Mouse (Mus musculus) intestine, embryonic 15.5 days (tissue): Measurements from ENCODE around the gene Lats2. TPM values are rescaled to one million over a fixed set of nuclear protein-coding genes. Genes with fewer than 3 reads are reported as not detected.

Source experiments
- ATAC-seq: fragments of 200-750 bp; cut with Nextera tagmentation; 2 replicates; pipeline ENCODE4 v1.8.0; 2017; ENCODE audit warnings: moderate TSS enrichment, moderate library complexity
- H3K27ac ChIP-seq: fragments of 300-500 bp; sonication (generic); 2 replicates; pipeline ENCODE4 v1.5.1; 2015; ENCODE audit warnings: mild to moderate bottlenecking, inconsistent platforms
- H3K27me3 ChIP-seq: fragments of 300-500 bp; sonication (generic); replicated peaks from 2 replicates; pipeline ENCODE4 v1.6.1; 2015; ENCODE audit warnings: inconsistent platforms
- H3K36me3 ChIP-seq: fragments of 300-500 bp; sonication (generic); 2 replicates; pipeline ENCODE4 v1.6.1; 2015; ENCODE audit warnings: inconsistent platforms
- H3K4me1 ChIP-seq: fragments of 300-500 bp; sonication (generic); replicated peaks from 2 replicates; pipeline ENCODE4 v1.6.1; 2015; ENCODE audit warnings: inconsistent platforms
- H3K4me2 ChIP-seq: fragments of 300-500 bp; sonication (generic); replicated peaks from 2 replicates; pipeline ENCODE4 v1.6.1; 2015; ENCODE audit warnings: mild to moderate bottlenecking, inconsistent platforms
- H3K4me3 ChIP-seq: fragments of 300-500 bp; sonication (generic); replicated peaks from 2 replicates; pipeline ENCODE4 v1.5.1; 2015; ENCODE audit warnings: inconsistent platforms
- H3K9ac ChIP-seq: fragments of 300-500 bp; sonication (generic); 2 replicates; pipeline ENCODE4 v1.6.1; 2015; ENCODE audit warnings: inconsistent platforms
- H3K9me3 ChIP-seq: fragments of 300-500 bp; sonication (generic); 2 replicates; pipeline ENCODE4 v1.6.1; 2016; ENCODE audit warnings: inconsistent platforms
- WGBS: fragments of 180-500 bp; shearing (Covaris S2); methylation state at CpG from one replicate; pipeline ENCODE4 v1.1.7; 2015; 5-methylcytosine and 5-hydroxymethylcytosine counted together
- polyA plus RNA-seq: library from polyadenylated mRNA; unstranded; fragments of >200 nt; fragmentation: Nextera tagmentation; extraction: Ambion mirVana; gene quantifications from 2 replicates; pipeline ENCODE4 v1.2.1, GENCODE M21; 2015

Gene Lats2
- polyA plus RNA-seq, 1 experiment from 2014 or later = 16.9 TPM

GRCm38 (mm10) chr14:57687441-57687840 is 70.7 kb downstream of the Lats2 start:
- Histone ChIP-seq H3K4me1 (no peaks in the 10 kb centered on the region), H3K27me3 (no peaks in the 10 kb centered on the region), H3K27ac (no peak overlapping the region), H3K36me3 (peaks cover 13% of the 10 kb centered on the region; the same call in 1 of the 2 replicates), H3K4me2 (no peak overlapping the region), H3K4me3 (no peak overlapping the region), H3K9me3 (no peaks in the 10 kb centered on the region), H3K9ac (no peak overlapping the region)
- ATAC-seq = no peak
- 82% methylated on average over 5 of the region's 5 CpGs for WGBS

GRCm38 (mm10) chr14:57686647-57687046 is 71.5 kb downstream of the Lats2 start:
- no peak for ATAC-seq
- no peak overlapping the region for H3K4me2 ChIP-seq
- no peaks in the 10 kb centered on the region for H3K4me1 ChIP-seq
- H3K9me3 ChIP-seq = no peaks in the 10 kb centered on the region
- peaks cover 9% of the 10 kb centered on the region; the same call in 1 of the 2 replicates for H3K36me3 ChIP-seq
- 64% methylated on average over 6 of the region's 6 CpGs for WGBS
- H3K27me3 ChIP-seq = no peaks in the 10 kb centered on the region
- H3K27ac ChIP-seq = no peak overlapping the region
- H3K9ac ChIP-seq = no peak overlapping the region
- H3K4me3 ChIP-seq = no peak overlapping the region

GRCm38 (mm10) chr14:57684579-57684978 is 73.6 kb downstream of the Lats2 start:
- no peaks in the 10 kb centered on the region for H3K36me3 ChIP-seq

GRCm38 (mm10) chr14:57682751-57683150 is 75.4 kb downstream of the Lats2 start:
- ATAC-seq = no peak

More at GRCm38 (mm10) chr14:57684579-57684978, 73.6 kb downstream of the Lats2 start:
- no peak overlapping the region for H3K4me3 ChIP-seq
- no peak overlapping the region for H3K27ac ChIP-seq
- 2% methylated on average over 1 of the region's 1 CpGs for WGBS
- H3K27me3 ChIP-seq = no peaks in the 10 kb centered on the region
- no peaks in the 10 kb centered on the region for H3K9me3 ChIP-seq
- no peak overlapping the region for H3K4me2 ChIP-seq
- no peak overlapping the region for H3K9ac ChIP-seq
- no peak for ATAC-seq
- no peaks in the 10 kb centered on the region for H3K4me1 ChIP-seq

GRCm38 (mm10) chr14:57679958-57680535 is 78.1 kb downstream of the Lats2 start:
- WGBS = 38% methylated on average over 5 of the region's 5 CpGs
- no peaks in the 10 kb centered on the region for H3K27me3 ChIP-seq
- H3K4me3 ChIP-seq = no peak overlapping the region
- H3K9me3 ChIP-seq = no peaks in the 10 kb centered on the region
- peak; percentile 73 for ATAC-seq
- H3K36me3 ChIP-seq = no peaks in the 10 kb centered on the region
- H3K4me2 ChIP-seq = no peak overlapping the region
- no peak overlapping the region for H3K9ac ChIP-seq
- no peaks in the 10 kb centered on the region for H3K4me1 ChIP-seq
- H3K27ac ChIP-seq = no peak overlapping the region

More at GRCm38 (mm10) chr14:57682751-57683150, 75.4 kb downstream of the Lats2 start:
- 84% methylated on average over 4 of the region's 4 CpGs for WGBS
- H3K9ac ChIP-seq = no peak overlapping the region
- H3K27ac ChIP-seq = no peak overlapping the region
- no peaks in the 10 kb centered on the region for H3K36me3 ChIP-seq
- no peaks in the 10 kb centered on the region for H3K9me3 ChIP-seq
- no peak overlapping the region for H3K4me2 ChIP-seq
- no peaks in the 10 kb centered on the region for H3K27me3 ChIP-seq
- H3K4me3 ChIP-seq = no peak overlapping the region
- no peaks in the 10 kb centered on the region for H3K4me1 ChIP-seq

- Histone ChIP-seq H3K27me3 (no peaks in the 10 kb centered on the region), H3K27ac (no peak overlapping the region), H3K4me2 (no peak overlapping the region), H3K9ac (no peak overlapping the region), H3K4me3 (no peak overlapping the region), H3K9me3 (no peaks in the 10 kb centered on the region), H3K4me1 (no peaks in the 10 kb centered on the region), H3K36me3 (no peaks in the 10 kb centered on the region)
- 17% methylated on average over 1 of the region's 1 CpGs for WGBS
- no peak for ATAC-seq
Measured at GRCm38 (mm10) chr14:57679523-57679922, 78.7 kb downstream of the Lats2 start.

- no peak overlapping the region for H3K27ac ChIP-seq
- H3K4me1 ChIP-seq = no peaks in the 10 kb centered on the region
- H3K9ac ChIP-seq = no peak overlapping the region
- no peaks in the 10 kb centered on the region for H3K9me3 ChIP-seq
- ATAC-seq = no peak
- WGBS = 44% methylated on average over 2 of the region's 2 CpGs
- no peak overlapping the region for H3K4me3 ChIP-seq
- no peaks in the 10 kb centered on the region for H3K36me3 ChIP-seq
- H3K27me3 ChIP-seq = no peaks in the 10 kb centered on the region
- H3K4me2 ChIP-seq = no peak overlapping the region
Measured at GRCm38 (mm10) chr14:57675481-57675880, 82.7 kb downstream of the Lats2 start.

GRCm38 (mm10) chr14:57665628-57665950 is 92.6 kb downstream of the Lats2 start:
- Histone ChIP-seq H3K9ac (peak overlapping the region; percentile 90), H3K4me1 (0 out of 2 replicates have a peak, but pooled peaks cover 3% of the 10 kb centered on the region), H3K9me3 (no peaks in the 10 kb centered on the region), H3K36me3 (no peaks in the 10 kb centered on the region), H3K27ac (peak overlapping the region; percentile 92), H3K4me3 (peak overlapping the region; percentile 74), H3K4me2 (peak overlapping the region; percentile 73), H3K27me3 (no peaks in the 10 kb centered on the region)
- WGBS = 10% methylated on average over 10 of the region's 10 CpGs
- ATAC-seq = no peak

- under 1% methylated on average over 80 of the region's 80 CpGs for WGBS
- ATAC-seq = peak; percentile 98
- H3K36me3 ChIP-seq = no peaks in the 10 kb centered on the region
- H3K9me3 ChIP-seq = no peaks in the 10 kb centered on the region
- H3K9ac ChIP-seq = peak within 1 kb of the TSS; percentile 90
- peak within 1 kb of the TSS; percentile 74 for H3K4me3 ChIP-seq
- no peaks in the 10 kb centered on the region for H3K27me3 ChIP-seq
- H3K27ac ChIP-seq = peak within 1 kb of the TSS; percentile 92
- H3K4me1 ChIP-seq = 0 out of 2 replicates have a peak, but pooled peaks cover 3% of the 10 kb centered on the region
- peak within 1 kb of the TSS; percentile 73 for H3K4me2 ChIP-seq
Measured at GRCm38 (mm10) chr14:57664822-57665627, 93.2 kb downstream of the Lats2 start, which contains the start of gene Xpo4. Xpo4 (minus strand) TSS chr14:57665430.

GRCm38 (mm10) chr14:57664311-57664821 is 93.8 kb downstream of the Lats2 start:
- Histone ChIP-seq H3K9me3 (no peaks in the 10 kb centered on the region), H3K4me1 (0 out of 2 replicates have a peak, but pooled peaks cover 3% of the 10 kb centered on the region), H3K4me3 (peak overlapping the region; percentile 74), H3K36me3 (no peaks in the 10 kb centered on the region), H3K9ac (peak overlapping the region; percentile 90), H3K27me3 (no peaks in the 10 kb centered on the region), H3K27ac (peak overlapping the region; percentile 92), H3K4me2 (peak overlapping the region; percentile 73)
- 0% methylated on average over 19 of the region's 19 CpGs for WGBS
- peak; percentile 71 for ATAC-seq

GRCm38 (mm10) chr14:57663630-57664029 is 94.6 kb downstream of the Lats2 start:
- no peaks in the 10 kb centered on the region for H3K9me3 ChIP-seq
- peak overlapping the region; percentile 73 for H3K4me2 ChIP-seq
- no peak overlapping the region for H3K27ac ChIP-seq
- H3K27me3 ChIP-seq = no peaks in the 10 kb centered on the region
- H3K9ac ChIP-seq = peak overlapping the region; percentile 90; the same call in 1 of the 2 replicates
- 0 out of 2 replicates have a peak, but pooled peaks cover 3% of the 10 kb centered on the region for H3K4me1 ChIP-seq
- WGBS = 23% methylated on average over 1 of the region's 1 CpGs
- no peaks in the 10 kb centered on the region for H3K36me3 ChIP-seq
- ATAC-seq = no peak
- peak overlapping the region; percentile 74 for H3K4me3 ChIP-seq

GRCm38 (mm10) chr14:57658301-57658700 is 99.9 kb downstream of the Lats2 start:
- Histone ChIP-seq H3K27me3 (no peaks in the 10 kb centered on the region), H3K4me2 (no peak overlapping the region), H3K9ac (no peak overlapping the region), H3K4me3 (no peak overlapping the region), H3K36me3 (no peaks in the 10 kb centered on the region), H3K4me1 (no peaks in the 10 kb centered on the region), H3K9me3 (no peaks in the 10 kb centered on the region), H3K27ac (no peak overlapping the region)
- WGBS = 95% methylated on average over 4 of the region's 4 CpGs
- ATAC-seq = no peak
